Mouse (Mus musculus): ENCODE data around the gene Sgcg.

DNA sequence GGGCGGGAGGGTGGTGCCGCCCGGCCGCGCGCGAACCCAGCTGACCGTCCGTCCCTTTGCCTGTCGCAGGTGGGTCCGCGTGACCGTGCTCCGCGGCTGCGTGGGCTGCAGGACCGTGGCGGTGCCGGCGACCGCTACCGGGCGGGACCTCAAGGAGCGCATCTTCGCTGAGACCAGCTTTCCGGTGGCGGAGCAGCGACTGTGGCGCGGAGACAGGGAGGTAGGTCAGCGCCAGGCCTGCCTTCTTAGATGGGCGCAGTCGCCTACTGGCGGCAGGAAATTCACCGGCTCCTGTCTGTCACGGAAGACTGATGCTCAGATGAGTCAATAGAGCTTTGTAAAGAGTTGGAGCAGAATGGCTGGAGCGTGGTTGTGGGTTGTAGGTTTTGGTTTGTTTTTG, 85.1 kb downstream of the Sgcg start:
- TF ChIP-seq CTCF (conservative IDR thresholded peaks at IDR 0.05; ENCODE audit: low read length): no peak
- no peak for TF ChIP-seq POU5F1 (IDR thresholded peaks at IDR 0.05; ENCODE audit: borderline replicate concordance, low read length)
